Mouse (Mus musculus) spleen, adult 2 months (tissue): ENCODE measurements around the gene Gm4756.

Experiments used
- CTCF ChIP-seq: fragments of 200-500 bp; IDR thresholded peaks from 2 replicates; pipeline ENCODE4 v1.5.1; 2011; ENCODE audit warnings: mild to moderate bottlenecking, inconsistent platforms; ENCODE audit not compliant: insufficient read depth, insufficient read length, insufficient replicate concordance; ENCODE audit errors: extremely low read depth
- POLR2A ChIP-seq: fragments of 200-500 bp; IDR thresholded peaks from 2 replicates; pipeline ENCODE4 v1.6.1; 2011; ENCODE audit warnings: low read depth, low read length, inconsistent platforms

GRCm38 (mm10) chr12:72554347-72554746, 95.1 kb downstream of the Gm4756 start:
- no peak for TF ChIP-seq CTCF
- no peak for TF ChIP-seq POLR2A
